Mouse (Mus musculus): Measurements from ENCODE around the gene Lnx1.

DNA sequence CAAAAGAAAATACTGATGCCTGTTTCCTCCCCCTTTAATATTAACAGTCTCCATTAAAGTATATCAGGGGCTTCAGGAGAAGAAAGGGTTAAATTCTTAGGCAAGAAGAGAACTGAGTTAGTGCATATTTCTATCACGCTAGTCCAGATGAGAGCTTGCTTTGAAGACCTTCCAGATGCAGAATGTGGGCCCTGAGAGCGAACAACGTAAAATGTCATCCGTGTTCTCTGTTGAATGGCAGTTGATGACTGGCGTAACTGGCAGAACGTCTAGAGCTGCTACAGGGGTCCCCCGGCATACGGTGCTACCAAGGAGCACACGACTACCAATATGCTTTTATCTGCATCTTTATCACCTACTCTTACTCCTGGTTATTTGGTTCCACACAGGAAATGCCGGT, 100.3 kb downstream of the Lnx1 start:
- no peak for TF ChIP-seq NANOG (IDR thresholded peaks at IDR 0.05; ENCODE audit: borderline replicate concordance, low read length)
- TF ChIP-seq CTCF (conservative IDR thresholded peaks at IDR 0.05; ENCODE audit: low read length), result no peak
- no peak for TF ChIP-seq POU5F1 (IDR thresholded peaks at IDR 0.05; ENCODE audit: borderline replicate concordance, low read length)

Data from E14TG2a.4 (cell line).